Mouse (Mus musculus) midbrain, embryonic 10.5 days (tissue): ENCODE data around the gene Diaph2. TPM values are rescaled to one million over a fixed set of nuclear protein-coding genes. Genes with fewer than 3 reads are reported as not detected.
"Not testable (repeated sequence)": the region's sequence is repeated elsewhere in the genome, so short reads cannot be mapped to it uniquely, and the experiment has no call there.

ENCODE experiments used
- DNase-seq: peaks from one replicate; pipeline ENCODE4 v3.0.0-alpha.2; 2017; ENCODE audit warnings: low spot score
- H3K27ac ChIP-seq: fragments of 300-500 bp; sonication (generic); replicated peaks from 2 replicates; pipeline ENCODE4 v1.5.1; 2016; ENCODE audit warnings: mild to moderate bottlenecking
- H3K27me3 ChIP-seq: fragments of 300-500 bp; sonication (generic); 2 replicates; pipeline ENCODE4 v1.6.1; 2016; ENCODE audit warnings: low read depth, mild to moderate bottlenecking; ENCODE audit not compliant: poor library complexity, severe bottlenecking
- H3K36me3 ChIP-seq: fragments of 300-500 bp; sonication (generic); 2 replicates; pipeline ENCODE4 v1.6.1; 2016; ENCODE audit warnings: mild to moderate bottlenecking, moderate library complexity
- H3K4me1 ChIP-seq: fragments of 300-500 bp; sonication (generic); 2 replicates; pipeline ENCODE4 v1.6.1; 2016
- H3K4me3 ChIP-seq: fragments of 300-500 bp; sonication (generic); 2 replicates; pipeline ENCODE4 v1.5.1; 2016; ENCODE audit warnings: mild to moderate bottlenecking, moderate library complexity
- H3K9me3 ChIP-seq: fragments of 300-500 bp; sonication (generic); replicated peaks from 2 replicates; pipeline ENCODE4 v1.6.1; 2016; ENCODE audit warnings: mild to moderate bottlenecking
- WGBS: fragments of 180-500 bp; shearing (Covaris S2); methylation state at CpG from one replicate; pipeline ENCODE4 v1.1.7; 2016; 5-methylcytosine and 5-hydroxymethylcytosine counted together
- polyA plus RNA-seq: library from polyadenylated mRNA; unstranded; fragments of >200 nt; fragmentation: Nextera tagmentation; extraction: Ambion mirVana; gene quantifications from 2 replicates; pipeline ENCODE4 v1.2.1, GENCODE M21; 2016

Gene Diaph2
- polyA plus RNA-seq, 1 experiment from 2014 or later = 3.1 TPM

- H3K27me3 ChIP-seq = no peaks in the 10 kb centered on the region
- H3K36me3 ChIP-seq = no peaks in the 10 kb centered on the region
- WGBS = 83% methylated on average over 2 of the region's 2 CpGs
- H3K9me3 ChIP-seq = no peaks in the 10 kb centered on the region
- H3K4me1 ChIP-seq = no peaks in the 10 kb centered on the region
- H3K4me3 ChIP-seq = no peak overlapping the region
- H3K27ac ChIP-seq = no peak overlapping the region
- DNase-seq = no peak
Measured at GRCm38 (mm10) chrX:129765378-129765777, 15.8 kb downstream of the Diaph2 start.

- no peak for DNase-seq
- Histone ChIP-seq H3K27me3 (no peaks in the 10 kb centered on the region), H3K27ac (no peak overlapping the region), H3K4me1 (no peaks in the 10 kb centered on the region), H3K36me3 (no peaks in the 10 kb centered on the region), H3K9me3 (no peaks in the 10 kb centered on the region), H3K4me3 (no peak overlapping the region)
- WGBS = 62% methylated on average over 1 of the region's 1 CpGs
Measured at GRCm38 (mm10) chrX:129766811-129767210, 17.3 kb downstream of the Diaph2 start.

- DNase-seq = no peak
- Histone ChIP-seq H3K27me3 (no peaks in the 10 kb centered on the region), H3K27ac (no peak overlapping the region), H3K4me3 (no peak overlapping the region), H3K9me3 (no peaks in the 10 kb centered on the region), H3K4me1 (no peaks in the 10 kb centered on the region), H3K36me3 (no peaks in the 10 kb centered on the region)
- WGBS = 81% methylated on average over 2 of the region's 2 CpGs
Measured at GRCm38 (mm10) chrX:129770625-129771024, 21.1 kb downstream of the Diaph2 start.

GRCm38 (mm10) chrX:129773556-129774255 lies 24.2 kb downstream of the Diaph2 start:
- no peak overlapping the region for H3K4me3 ChIP-seq
- DNase-seq = no peak
- WGBS = 76% methylated on average over 11 of the region's 11 CpGs

GRCm38 (mm10) chrX:129774478-129774877 lies 24.9 kb downstream of the Diaph2 start:
- Histone ChIP-seq H3K27me3 (no peaks in the 10 kb centered on the region), H3K4me3 (no peak overlapping the region), H3K36me3 (no peaks in the 10 kb centered on the region), H3K4me1 (no peaks in the 10 kb centered on the region), H3K27ac (no peak overlapping the region), H3K9me3 (no peaks in the 10 kb centered on the region)
- no peak for DNase-seq
- 56% methylated on average over 3 of the region's 3 CpGs for WGBS

More at GRCm38 (mm10) chrX:129773556-129774255, 24.2 kb downstream of the Diaph2 start:
- Histone ChIP-seq H3K4me1 (no peaks in the 10 kb centered on the region), H3K27me3 (no peaks in the 10 kb centered on the region), H3K36me3 (no peaks in the 10 kb centered on the region), H3K27ac (no peak overlapping the region), H3K9me3 (no peaks in the 10 kb centered on the region)

- H3K27me3 ChIP-seq = no peaks in the 10 kb centered on the region
- no peaks in the 10 kb centered on the region for H3K36me3 ChIP-seq
- no peak overlapping the region for H3K4me3 ChIP-seq
- H3K4me1 ChIP-seq = no peaks in the 10 kb centered on the region
- 74% methylated on average over 1 of the region's 1 CpGs for WGBS
- no peak overlapping the region for H3K27ac ChIP-seq
- no peaks in the 10 kb centered on the region for H3K9me3 ChIP-seq
- no peak for DNase-seq
Measured at GRCm38 (mm10) chrX:129776761-129777160, 27.2 kb downstream of the Diaph2 start.

GRCm38 (mm10) chrX:129777404-129777962 lies 27.9 kb downstream of the Diaph2 start:
- Histone ChIP-seq H3K9me3 (no peaks in the 10 kb centered on the region), H3K4me1 (no peaks in the 10 kb centered on the region), H3K27ac (no peak overlapping the region), H3K4me3 (no peak overlapping the region), H3K36me3 (no peaks in the 10 kb centered on the region), H3K27me3 (no peaks in the 10 kb centered on the region)
- DNase-seq = no peak
- 93% methylated on average over 4 of the region's 4 CpGs for whole genome bisulfite sequencing

- Histone ChIP-seq H3K9me3 (no peaks in the 10 kb centered on the region), H3K27me3 (no peaks in the 10 kb centered on the region), H3K4me1 (no peaks in the 10 kb centered on the region), H3K27ac (no peak overlapping the region), H3K36me3 (no peaks in the 10 kb centered on the region), H3K4me3 (no peak overlapping the region)
- 90% methylated on average over 2 of the region's 2 CpGs for WGBS
- no peak for DNase-seq
Measured at GRCm38 (mm10) chrX:129781844-129782243, 32.3 kb downstream of the Diaph2 start.

GRCm38 (mm10) chrX:129784062-129784461 lies 34.5 kb downstream of the Diaph2 start:
- H3K4me1 ChIP-seq = no peaks in the 10 kb centered on the region
- no peaks in the 10 kb centered on the region for H3K36me3 ChIP-seq
- no peak overlapping the region for H3K27ac ChIP-seq
- no peak overlapping the region for H3K4me3 ChIP-seq
- DNase-seq = no peak
- WGBS = 91% methylated on average over 5 of the region's 5 CpGs
- no peaks in the 10 kb centered on the region for H3K9me3 ChIP-seq
- no peaks in the 10 kb centered on the region for H3K27me3 ChIP-seq

- DNase-seq, H3K4me1 ChIP-seq, H3K27me3 ChIP-seq, H3K4me3 ChIP-seq, H3K9me3 ChIP-seq, H3K27ac ChIP-seq, H3K36me3 ChIP-seq: not testable (repeated sequence)
- WGBS = 95% methylated on average over 2 of the region's 2 CpGs
Measured at GRCm38 (mm10) chrX:129799920-129800319, 50.4 kb downstream of the Diaph2 start.

GRCm38 (mm10) chrX:129831903-129832302 lies 82.4 kb downstream of the Diaph2 start:
- no peaks in the 10 kb centered on the region for H3K4me1 ChIP-seq
- no peaks in the 10 kb centered on the region for H3K27me3 ChIP-seq
- no peak overlapping the region for H3K27ac ChIP-seq
- WGBS = 87% methylated on average over 2 of the region's 2 CpGs
- no peak for DNase-seq
- no peaks in the 10 kb centered on the region for H3K36me3 ChIP-seq
- no peaks in the 10 kb centered on the region for H3K9me3 ChIP-seq
- no peak overlapping the region for H3K4me3 ChIP-seq

- Histone ChIP-seq H3K9me3 (no peaks in the 10 kb centered on the region), H3K4me3 (no peak overlapping the region), H3K4me1 (no peaks in the 10 kb centered on the region), H3K27ac (no peak overlapping the region), H3K36me3 (no peaks in the 10 kb centered on the region), H3K27me3 (no peaks in the 10 kb centered on the region)
- DNase-seq = no peak
Measured at GRCm38 (mm10) chrX:129833887-129834286, 84.3 kb downstream of the Diaph2 start.

- 16% methylated on average over 3 of the region's 3 CpGs for WGBS
- Histone ChIP-seq H3K4me1 (no peaks in the 10 kb centered on the region), H3K27ac (no peak overlapping the region), H3K27me3 (no peaks in the 10 kb centered on the region), H3K36me3 (no peaks in the 10 kb centered on the region), H3K9me3 (no peaks in the 10 kb centered on the region), H3K4me3 (no peak overlapping the region)
- DNase-seq = peak; percentile 11
Measured at GRCm38 (mm10) chrX:129884465-129884864, 134.9 kb downstream of the Diaph2 start.
